Mouse (Mus musculus): ENCODE data around the gene Cd28.
"Not testable (repeated sequence)": the region's sequence is repeated elsewhere in the genome, so short reads cannot be mapped to it uniquely, and the experiment has no call there.

The Cd28 gene

DNA sequence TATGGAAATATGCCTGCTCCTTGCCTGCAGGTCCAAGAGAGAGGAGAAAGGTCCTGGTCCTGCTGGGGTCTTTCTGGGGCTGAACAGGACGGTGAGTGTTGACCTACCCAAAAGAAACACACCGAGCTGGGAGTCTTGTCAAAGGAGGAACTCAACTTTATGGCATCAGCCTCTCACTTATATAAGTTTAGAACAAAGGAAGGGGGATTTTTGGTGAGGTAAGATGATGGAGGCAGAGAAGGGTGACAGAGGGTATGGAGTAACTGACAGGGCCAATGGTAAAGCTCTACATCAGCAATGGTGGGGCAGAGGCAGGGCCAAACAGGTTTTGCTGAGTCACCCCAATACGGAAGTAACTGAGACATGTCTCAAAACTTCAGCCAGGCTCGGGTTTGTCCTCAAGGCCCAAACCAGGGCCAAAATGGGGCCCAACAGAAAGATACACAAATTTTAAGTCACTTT, 84.6 kb downstream of the Cd28 start:
- DNase-seq (ENCODE audit: low spot score): no peak

DNA sequence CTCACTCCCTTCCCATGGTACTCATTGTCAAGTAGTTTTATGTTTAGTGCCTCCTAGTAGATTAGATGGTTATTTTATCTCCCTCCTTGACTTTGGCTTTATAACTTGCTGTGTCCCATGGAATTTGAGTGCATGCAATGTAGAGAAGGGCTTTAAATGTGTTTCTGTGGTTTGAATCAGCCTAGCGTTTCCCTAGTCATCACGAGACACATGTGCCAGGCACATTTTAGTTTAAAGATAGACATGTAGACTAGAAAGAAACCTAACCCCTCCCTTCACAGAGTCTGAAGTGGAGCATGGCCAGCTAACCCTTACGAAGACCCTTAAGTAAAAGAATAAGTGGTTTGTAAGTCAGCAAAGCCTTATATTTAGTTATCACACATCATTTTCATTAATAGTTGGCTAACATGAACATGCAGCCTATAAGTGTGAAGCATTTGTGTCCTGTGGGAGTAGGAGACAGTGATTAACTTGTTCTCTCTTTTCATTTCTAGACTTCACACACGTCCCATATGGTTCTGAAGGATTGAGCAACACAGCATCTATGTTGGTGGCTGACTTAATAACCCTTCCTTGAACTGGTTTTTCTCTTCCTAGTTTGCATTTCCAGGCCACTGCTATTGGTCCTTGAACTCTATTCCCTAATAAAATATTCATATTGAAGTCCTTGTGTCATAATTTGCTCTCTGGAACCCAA, 86.7 kb downstream of the Cd28 start:
- no peak for DNase-seq (ENCODE audit: low spot score)

DNA sequence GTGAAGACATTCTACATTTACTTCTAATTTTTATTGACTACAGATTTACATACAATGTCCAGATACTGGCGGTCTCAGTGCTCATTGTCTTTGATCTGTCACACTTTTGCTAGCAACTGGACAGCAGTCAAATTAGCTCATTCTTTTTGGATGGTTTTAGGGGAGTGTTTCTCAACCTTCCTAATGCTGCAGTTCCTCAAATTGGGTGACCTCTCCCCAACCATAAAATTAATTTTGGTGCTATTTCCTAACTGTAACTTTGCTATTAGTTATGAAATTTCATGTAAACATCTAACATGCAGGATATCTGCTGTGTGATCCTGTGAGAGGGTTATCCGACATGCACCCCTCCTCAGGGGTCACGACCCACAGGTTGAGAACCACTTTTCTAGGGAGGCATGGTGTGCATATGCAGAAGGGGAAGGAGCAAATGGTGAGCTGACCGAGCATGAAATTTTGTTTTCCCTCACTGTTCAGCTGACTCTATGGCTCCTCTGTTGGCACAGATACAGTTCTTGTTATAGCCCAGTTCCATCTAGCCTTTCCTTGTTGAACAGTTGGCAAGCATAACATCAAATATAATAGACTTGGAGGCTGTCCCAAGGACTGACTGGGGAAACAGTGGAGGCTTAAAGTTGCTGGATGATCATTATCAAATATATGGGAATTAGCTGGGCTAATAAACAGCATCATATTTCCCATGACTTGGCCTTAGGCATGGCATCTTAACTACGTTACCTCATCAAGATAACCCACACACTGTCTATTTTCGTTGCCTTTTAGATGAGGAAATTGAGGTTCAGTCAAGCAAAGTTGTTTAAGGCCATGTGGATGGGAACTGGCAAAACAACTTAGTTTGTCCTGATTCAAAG, 87.5 kb downstream of the Cd28 start:
- DNase-seq (ENCODE audit: low spot score): no peak

DNA sequence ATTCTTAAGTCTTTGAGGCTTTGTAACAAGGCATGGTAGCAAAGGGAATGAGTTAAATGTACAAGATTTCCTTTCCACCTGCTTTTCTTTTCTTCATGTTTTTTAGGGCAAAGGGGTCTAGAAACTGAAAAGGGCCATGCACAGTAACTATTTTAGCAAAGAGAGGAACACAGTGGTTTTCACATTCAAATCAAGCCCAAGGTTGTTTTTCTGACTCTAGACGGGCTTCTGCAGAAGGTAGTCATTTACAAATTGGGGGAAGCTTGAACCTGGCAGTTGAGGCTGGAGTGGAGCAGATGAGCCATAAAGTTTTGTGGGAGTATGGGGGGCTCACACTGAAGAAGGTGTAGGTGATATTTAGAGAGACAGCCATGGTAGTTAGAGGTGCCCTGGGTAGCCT, 88.6 kb downstream of the Cd28 start:
- DNase-seq (ENCODE audit: low spot score): no peak

DNA sequence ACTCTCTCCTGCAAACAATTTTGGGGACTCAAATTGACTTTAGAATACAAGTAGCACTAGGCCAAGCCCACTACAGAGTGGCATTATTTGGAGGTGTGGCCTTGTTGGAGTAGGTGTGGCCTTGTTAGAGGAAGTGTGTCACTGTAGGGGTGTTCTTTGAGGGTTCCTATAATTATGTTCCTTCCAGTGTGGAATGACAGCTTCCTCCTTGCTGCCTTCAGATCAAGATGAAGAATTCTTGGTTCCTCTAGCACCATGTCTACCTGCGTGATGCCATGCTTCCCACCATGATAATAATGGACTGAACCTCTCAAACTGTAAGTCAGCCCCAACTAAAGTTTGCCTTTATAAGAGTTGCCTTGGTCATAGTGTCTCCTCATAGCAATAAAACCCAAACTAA, 91.1 kb downstream of the Cd28 start:
- no peak for DNase-seq (ENCODE audit: low spot score)

DNA sequence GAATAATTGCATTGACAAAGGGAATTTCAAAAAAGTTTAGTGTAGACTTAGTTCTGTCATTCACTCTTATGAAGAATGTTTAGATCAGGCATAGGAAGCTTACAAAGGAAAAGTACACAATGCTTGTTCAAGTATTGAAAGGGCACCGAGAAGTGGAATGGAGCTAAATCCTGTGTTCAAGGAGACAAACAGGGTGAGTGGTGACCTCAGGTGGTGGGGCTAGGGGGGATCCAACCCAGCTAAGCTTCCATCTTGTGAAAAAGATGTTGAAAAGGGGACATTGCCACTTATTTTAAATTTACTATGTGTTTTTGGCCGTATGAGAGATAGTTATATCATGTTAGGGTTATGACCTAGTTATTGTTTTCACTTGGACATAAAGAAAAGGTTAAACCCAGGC, 91.9 kb downstream of the Cd28 start:
- DNase-seq (ENCODE audit: low spot score): no peak

DNA sequence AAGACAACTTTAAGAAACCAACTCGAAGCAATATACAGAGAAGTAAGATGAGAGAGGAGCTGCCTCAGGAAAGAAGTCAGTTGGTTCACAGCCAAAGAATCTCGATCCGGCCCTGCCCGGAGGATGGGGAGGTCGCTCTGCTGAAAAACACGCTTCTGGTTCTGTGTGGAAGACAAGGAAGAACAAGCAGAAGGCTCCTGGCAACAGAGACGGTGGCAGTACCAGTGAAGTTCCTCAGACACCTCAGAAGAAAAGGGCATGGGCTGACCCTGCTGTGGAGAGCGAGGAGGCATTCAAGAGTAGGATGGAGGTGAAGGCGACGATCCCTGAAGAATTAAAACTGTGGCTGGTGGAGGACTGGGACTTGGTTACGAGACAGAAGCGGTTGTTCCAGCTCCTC, 92.6 kb downstream of the Cd28 start:
- no peak for DNase-seq (ENCODE audit: low spot score)

DNA sequence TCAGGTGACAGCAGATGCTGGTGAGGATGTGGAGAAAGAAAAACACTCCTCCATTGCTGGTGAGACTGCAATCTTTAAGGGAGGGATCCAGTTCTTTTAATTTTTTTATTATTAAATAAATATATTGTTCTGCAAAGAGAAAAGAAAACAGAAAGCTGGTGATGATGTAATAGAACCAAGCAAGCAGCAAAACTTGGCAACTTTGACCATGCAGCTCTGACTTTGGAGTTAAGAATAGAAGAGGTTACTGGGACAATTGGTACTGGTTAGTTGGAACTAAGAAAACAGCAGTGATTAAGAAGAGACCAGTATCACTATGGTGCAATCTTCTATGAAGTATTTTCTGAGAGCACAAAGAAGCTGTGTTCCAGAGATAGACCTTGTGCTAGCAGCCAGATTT, 94.2 kb downstream of the Cd28 start:
- DNase-seq (ENCODE audit: low spot score): no peak

DNA sequence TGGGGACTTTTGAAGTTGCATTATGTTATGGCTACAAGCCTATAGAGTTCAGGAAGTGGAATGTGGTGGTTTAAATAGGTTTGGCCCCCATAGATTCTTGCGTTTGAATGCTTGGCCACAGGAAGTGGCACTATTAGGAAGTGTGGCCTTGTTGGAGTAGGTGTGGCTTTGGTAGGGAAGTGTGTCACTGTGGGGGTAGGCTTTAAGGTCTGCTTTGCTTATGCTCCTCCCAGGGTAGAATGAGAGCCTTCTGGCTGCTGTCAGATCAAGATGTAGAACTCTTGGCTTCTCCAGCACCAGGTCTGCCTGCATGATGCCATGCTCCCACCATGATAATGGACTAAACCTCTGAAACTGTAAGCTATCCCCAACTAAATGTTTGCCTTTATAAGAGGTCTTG, 95.4 kb downstream of the Cd28 start:
- no peak for DNase-seq (ENCODE audit: low spot score)

DNA sequence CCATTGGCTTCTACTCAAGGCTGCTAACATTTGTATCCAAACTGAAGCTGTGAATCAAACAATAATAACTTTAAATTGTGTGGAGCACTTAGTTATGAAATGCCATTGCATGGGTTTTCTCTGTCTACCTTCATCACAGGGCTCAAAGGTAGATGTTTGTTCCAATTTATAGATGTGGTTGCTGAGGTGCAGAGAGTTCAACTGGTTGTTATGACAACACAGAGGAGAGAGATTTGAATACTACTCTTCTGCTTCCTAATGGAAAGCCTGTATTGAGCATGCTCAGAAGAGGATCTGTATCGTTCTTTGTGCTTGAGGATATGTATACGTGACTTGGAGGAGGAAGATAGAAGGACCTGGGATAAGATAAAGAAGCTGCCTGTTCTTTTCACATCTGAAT, 96.8 kb downstream of the Cd28 start:
- no peak for DNase-seq (ENCODE audit: low spot score)

DNA sequence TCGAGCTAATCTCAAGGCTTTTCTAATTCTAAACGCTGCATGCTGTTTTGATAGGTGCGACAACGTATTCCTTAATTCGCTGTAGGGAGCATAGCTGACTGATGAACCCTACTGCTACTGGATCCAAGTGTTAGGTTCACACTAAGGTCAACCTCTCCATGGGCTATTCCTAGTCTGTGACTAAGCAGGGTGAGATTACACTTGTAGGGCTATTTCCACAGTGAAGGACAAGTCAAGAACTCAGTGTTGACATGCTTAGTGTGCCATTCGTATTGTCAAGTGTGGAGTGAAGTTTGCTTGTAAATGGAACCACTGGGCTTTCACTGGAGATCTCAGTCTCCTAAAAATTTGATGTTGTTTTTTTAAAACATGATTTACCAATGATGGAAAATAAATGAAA, 99.3 kb downstream of the Cd28 start:
- DNase-seq (ENCODE audit: low spot score): no peak

DNA sequence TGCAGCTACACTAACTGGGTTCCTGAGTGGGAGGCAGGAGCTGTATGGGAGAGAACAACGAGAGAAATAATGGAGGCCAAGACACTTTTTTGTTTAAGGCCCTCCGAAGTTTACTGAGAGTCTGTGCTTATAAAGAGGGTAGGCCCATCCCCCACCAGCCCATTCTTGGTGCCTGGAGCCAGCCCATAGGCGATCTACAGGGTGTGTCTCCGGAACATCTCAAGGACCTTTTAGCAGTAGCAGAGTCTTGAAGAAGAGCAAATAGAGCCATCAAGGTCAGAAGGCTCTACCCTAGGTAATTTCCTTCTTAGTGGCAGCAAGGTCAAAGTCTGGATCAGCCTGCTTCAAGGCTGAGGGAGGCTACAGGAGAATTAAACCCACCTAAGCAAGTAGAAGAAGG, 101.9 kb downstream of the Cd28 start:
- DNase-seq (ENCODE audit: low spot score): not testable (repeated sequence)

DNA sequence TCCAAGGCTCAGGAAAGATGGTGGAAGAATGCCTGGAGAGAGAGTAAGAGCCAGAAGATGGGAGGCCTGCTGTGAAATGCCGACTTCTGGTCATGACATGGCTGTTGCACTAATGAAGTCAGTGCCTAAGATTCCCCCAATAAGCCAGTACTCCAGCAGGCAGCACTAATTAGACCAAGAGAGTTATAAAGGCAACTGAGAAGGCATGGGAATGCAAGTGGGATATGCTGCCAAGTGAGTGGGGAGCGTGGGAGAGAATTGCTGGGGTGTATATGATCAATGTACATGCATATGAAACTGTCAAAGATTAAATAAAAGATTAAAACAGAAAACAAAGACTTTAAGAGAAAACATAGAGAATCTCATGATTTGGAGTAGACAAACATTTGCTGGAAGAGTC, 103.4 kb downstream of the Cd28 start:
- DNase-seq (ENCODE audit: low spot score): no peak

DNA sequence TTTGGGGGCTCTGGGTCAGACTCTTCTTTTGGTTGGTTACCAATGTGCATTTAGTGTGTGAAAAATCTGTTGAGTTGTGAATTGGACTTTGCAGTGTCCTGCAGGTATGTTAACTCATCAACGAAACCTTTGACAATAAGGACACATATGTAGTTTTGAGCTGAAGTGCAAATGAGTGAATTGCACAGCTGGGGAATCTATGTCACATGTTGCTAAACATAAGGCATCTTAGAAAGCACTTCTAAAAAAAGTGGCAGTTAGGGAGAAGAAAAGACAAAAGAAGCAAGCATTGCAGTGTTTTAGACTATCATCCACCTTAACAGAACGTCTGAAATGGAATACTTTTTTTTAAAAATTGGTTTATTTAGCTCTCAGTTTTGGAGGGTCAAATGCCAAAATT, 104.4 kb downstream of the Cd28 start:
- DNase-seq (ENCODE audit: low spot score): no peak

DNA sequence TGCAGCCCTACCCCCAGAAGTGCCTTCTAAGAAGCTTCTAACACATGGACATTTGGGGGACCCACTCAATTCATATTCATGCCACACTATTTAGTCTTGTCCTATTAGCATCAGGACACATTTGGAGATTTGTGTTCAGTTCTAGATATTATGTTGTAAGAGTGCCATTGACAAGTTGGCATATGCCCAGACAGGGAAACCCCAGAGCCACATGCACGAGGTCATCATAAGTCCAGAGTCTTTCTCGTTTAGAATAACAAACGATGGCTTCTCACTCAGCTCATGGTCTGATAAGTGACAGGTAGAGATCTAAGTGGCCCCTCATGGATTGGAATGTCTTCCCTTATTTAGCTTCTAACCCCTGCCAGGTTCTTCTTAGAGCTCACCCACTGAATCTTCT, 105.0 kb downstream of the Cd28 start:
- DNase-seq (ENCODE audit: low spot score): no peak
